Mouse (Mus musculus): ENCODE results near the gene Ipcef1.
"Not testable (repeated sequence)": the region's sequence is repeated elsewhere in the genome, so short reads cannot be mapped to it uniquely, and the experiment has no call there.

The Ipcef1 gene

GRCm38 (mm10) chr10:6882041-6882440, 170.2 kb downstream of the Ipcef1 start:
- DNase-seq = not testable (repeated sequence)

GRCm38 (mm10) chr10:6878276-6878881, 173.9 kb downstream of the Ipcef1 start:
- no peak for DNase-seq

- DNase-seq = no peak
Observed at GRCm38 (mm10) chr10:6873917-6874316, 178.4 kb downstream of the Ipcef1 start.

- DNase-seq = peak; percentile 19
Observed at GRCm38 (mm10) chr10:6871418-6872072, 180.7 kb downstream of the Ipcef1 start.

GRCm38 (mm10) chr10:6855812-6856211, 196.5 kb downstream of the Ipcef1 start:
- DNase-seq = no peak

GRCm38 (mm10) chr10:6848834-6849233, 203.4 kb downstream of the Ipcef1 start:
- DNase-seq = no peak

GRCm38 (mm10) chr10:6848162-6848754, 204.0 kb downstream of the Ipcef1 start:
- peak; percentile 23 for DNase-seq

- no peak for DNase-seq
Observed at GRCm38 (mm10) chr10:6846283-6846682, 206.0 kb downstream of the Ipcef1 start.

GRCm38 (mm10) chr10:6842225-6842624, 210.1 kb downstream of the Ipcef1 start:
- no peak for DNase-seq
